Mouse (Mus musculus) embryonic facial prominence, embryonic 10.5 days (tissue): ENCODE measurements around the gene Cdkl3. TPM values are rescaled to one million over a fixed set of nuclear protein-coding genes. Genes with fewer than 3 reads are reported as not detected.
"Not testable (repeated sequence)": the region's sequence is repeated elsewhere in the genome, so short reads cannot be mapped to it uniquely, and the experiment has no call there.

Experiments
- DNase-seq: peaks from one replicate; pipeline ENCODE4 v3.0.0-alpha.2; 2017; ENCODE audit warnings: low spot score
- H3K27ac ChIP-seq: fragments of 300-500 bp; sonication (generic); replicated peaks from 2 replicates; pipeline ENCODE4 v1.5.1; 2016; ENCODE audit warnings: mild to moderate bottlenecking
- H3K27me3 ChIP-seq: fragments of 300-500 bp; sonication (generic); replicated peaks from 2 replicates; pipeline ENCODE4 v1.6.1; 2016; ENCODE audit warnings: low read depth, mild to moderate bottlenecking; ENCODE audit not compliant: poor library complexity, severe bottlenecking
- H3K36me3 ChIP-seq: fragments of 300-500 bp; sonication (generic); replicated peaks from 2 replicates; pipeline ENCODE4 v1.6.1; 2016; ENCODE audit warnings: mild to moderate bottlenecking, moderate library complexity
- H3K4me1 ChIP-seq: fragments of 300-500 bp; sonication (generic); 2 replicates; pipeline ENCODE4 v1.6.1; 2016
- H3K4me3 ChIP-seq: fragments of 300-500 bp; sonication (generic); 2 replicates; pipeline ENCODE4 v1.5.1; 2016; ENCODE audit warnings: mild to moderate bottlenecking, moderate library complexity
- H3K9me3 ChIP-seq: fragments of 300-500 bp; sonication (generic); 2 replicates; pipeline ENCODE4 v1.6.1; 2016; ENCODE audit warnings: mild to moderate bottlenecking
- WGBS: fragments of 180-500 bp; shearing (Covaris S2); methylation state at CpG from one replicate; pipeline ENCODE4 v1.1.7; 2016; 5-methylcytosine and 5-hydroxymethylcytosine counted together
- polyA plus RNA-seq: library from polyadenylated mRNA; unstranded; fragments of >200 nt; fragmentation: Nextera tagmentation; extraction: Ambion mirVana; gene quantifications from 2 replicates; pipeline ENCODE4 v1.2.1, GENCODE M21; 2016

Gene Cdkl3
- polyA plus RNA-seq, 1 experiment from 2014 or later, result 10.6 TPM

GRCm38 (mm10) chr11:52115479-52115878 lies 111.5 kb downstream of the Cdkl3 start:
- H3K9me3 ChIP-seq, result 0 out of 2 replicates have a peak, but pooled peaks cover 3% of the 10 kb centered on the region
- H3K27ac ChIP-seq, result no peak overlapping the region
- H3K4me3 ChIP-seq, result no peak overlapping the region
- DNase-seq, result no peak
- WGBS, result 95% methylated on average over 3 of the region's 3 CpGs
- peaks cover 86% of the 10 kb centered on the region for H3K36me3 ChIP-seq
- H3K4me1 ChIP-seq, result no peaks in the 10 kb centered on the region
- no peaks in the 10 kb centered on the region for H3K27me3 ChIP-seq

DNA sequence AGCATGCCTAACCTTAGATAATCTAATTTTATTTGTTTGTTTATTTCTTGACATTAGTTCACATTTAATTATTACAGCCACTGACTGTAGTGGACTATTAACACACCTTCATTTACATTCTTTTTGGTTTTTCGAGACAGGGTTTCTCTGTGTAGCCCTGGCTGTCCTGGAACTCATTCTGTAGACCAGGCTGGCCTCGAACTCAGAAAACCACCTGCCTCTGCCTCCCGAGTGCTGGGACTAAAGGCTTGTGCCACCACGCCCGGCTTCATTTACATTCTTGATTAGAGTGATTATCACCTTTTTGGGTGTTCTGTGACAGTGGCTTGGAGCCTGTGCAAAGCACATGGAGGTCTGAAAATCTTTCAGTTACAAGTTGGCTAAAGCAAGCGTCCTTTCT lies 112.1 kb downstream of the Cdkl3 start:
- H3K27ac ChIP-seq, H3K9me3 ChIP-seq, H3K4me3 ChIP-seq, H3K27me3 ChIP-seq, DNase-seq, H3K4me1 ChIP-seq: not testable (repeated sequence)
- WGBS, result 91% methylated on average over 6 of the region's 6 CpGs
- peaks cover 92% of the 10 kb centered on the region for H3K36me3 ChIP-seq

DNA sequence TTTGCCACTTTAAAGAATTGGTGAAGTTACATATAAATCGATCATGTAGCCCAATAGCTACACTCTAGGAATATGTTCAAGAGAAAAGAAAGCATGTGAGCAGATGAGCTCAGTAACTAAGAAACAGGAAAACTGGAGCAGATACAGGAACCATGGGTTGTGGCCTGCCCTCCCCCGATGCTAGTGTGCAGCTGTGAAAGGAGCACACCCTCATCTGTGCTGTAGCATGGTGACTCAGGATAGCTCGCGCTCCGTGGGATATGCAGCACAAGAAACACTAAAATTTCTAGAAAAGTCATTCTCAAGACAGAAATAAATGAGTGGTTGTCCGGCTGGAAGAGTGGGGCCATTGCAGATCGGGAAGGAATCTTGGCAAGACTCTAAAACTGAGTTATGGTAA lies 113.1 kb downstream of the Cdkl3 start:
- Histone ChIP-seq H3K36me3 (peaks cover 100% of the 10 kb centered on the region), H3K9me3 (0 out of 2 replicates have a peak, but pooled peaks cover 3% of the 10 kb centered on the region), H3K27me3 (no peaks in the 10 kb centered on the region), H3K4me1 (no peaks in the 10 kb centered on the region), H3K4me3 (no peak overlapping the region), H3K27ac (no peak overlapping the region)
- DNase-seq, result no peak
- WGBS, result 98% methylated on average over 7 of the region's 7 CpGs

DNA sequence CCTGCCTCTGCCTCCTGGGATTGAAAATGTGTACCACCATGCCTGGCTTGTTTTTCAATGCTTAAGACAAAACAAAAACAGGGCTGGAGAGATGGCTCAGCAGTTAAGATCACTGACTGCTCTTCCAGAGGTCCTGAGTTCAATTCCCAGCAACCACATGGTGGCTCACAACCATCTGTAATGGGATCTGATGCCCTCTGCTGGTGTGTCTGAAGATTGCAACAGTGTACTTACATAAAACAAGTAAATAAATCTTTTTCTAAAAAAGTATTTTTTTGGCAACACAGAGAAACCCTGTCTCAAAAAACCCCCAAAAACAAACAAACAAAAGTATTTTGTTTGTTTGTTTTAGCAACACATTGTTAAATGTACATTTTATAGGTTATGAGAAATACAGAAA lies 116.4 kb downstream of the Cdkl3 start:
- H3K27ac ChIP-seq, H3K4me1 ChIP-seq, DNase-seq, H3K9me3 ChIP-seq, H3K4me3 ChIP-seq, H3K27me3 ChIP-seq: not testable (repeated sequence)
- peaks cover 100% of the 10 kb centered on the region for H3K36me3 ChIP-seq

- H3K9me3 ChIP-seq, result 0 out of 2 replicates have a peak, but pooled peaks cover 3% of the 10 kb centered on the region
- no peak overlapping the region for H3K4me3 ChIP-seq
- H3K4me1 ChIP-seq, result no peaks in the 10 kb centered on the region
- H3K27ac ChIP-seq, result no peak overlapping the region
- no peak for DNase-seq
- 95% methylated on average over 6 of the region's 6 CpGs for WGBS
- no peaks in the 10 kb centered on the region for H3K27me3 ChIP-seq
- peaks cover 97% of the 10 kb centered on the region for H3K36me3 ChIP-seq
Observed at GRCm38 (mm10) chr11:52122045-52122444, 118.0 kb downstream of the Cdkl3 start.

GRCm38 (mm10) chr11:52124468-52124867 lies 120.4 kb downstream of the Cdkl3 start:
- H3K4me1 ChIP-seq, result no peaks in the 10 kb centered on the region
- peaks cover 87% of the 10 kb centered on the region for H3K36me3 ChIP-seq
- no peak overlapping the region for H3K27ac ChIP-seq
- no peak overlapping the region for H3K4me3 ChIP-seq
- H3K27me3 ChIP-seq, result no peaks in the 10 kb centered on the region
- 89% methylated on average over 4 of the region's 4 CpGs for WGBS
- DNase-seq, result no peak
- H3K9me3 ChIP-seq, result 0 out of 2 replicates have a peak, but pooled peaks cover 3% of the 10 kb centered on the region

DNA sequence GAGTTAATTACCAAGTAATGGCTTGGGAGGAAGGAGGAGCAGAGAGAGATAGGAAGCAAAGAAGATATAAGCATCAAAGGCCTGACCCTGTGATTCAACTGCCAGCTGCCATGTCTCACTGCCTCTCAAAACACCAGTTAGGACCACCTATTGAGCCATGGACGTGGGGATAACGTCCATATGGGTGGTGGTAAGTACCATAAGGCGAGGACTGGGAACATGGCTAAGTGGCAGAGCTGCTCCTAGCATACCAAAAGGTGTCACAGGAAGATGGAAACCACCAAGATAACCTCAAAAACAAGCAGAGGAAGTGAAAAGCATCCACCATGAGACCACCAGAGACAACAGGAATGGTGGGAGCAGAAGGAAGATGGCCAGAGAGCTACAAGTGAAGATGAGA lies 123.1 kb downstream of the Cdkl3 start:
- Histone ChIP-seq H3K36me3 (peaks cover 60% of the 10 kb centered on the region), H3K9me3 (no peaks in the 10 kb centered on the region), H3K27ac (no peak overlapping the region), H3K4me1 (no peaks in the 10 kb centered on the region), H3K4me3 (no peak overlapping the region), H3K27me3 (no peaks in the 10 kb centered on the region)
- WGBS, result 79% methylated on average over 3 of the region's 3 CpGs
- DNase-seq, result no peak

- Histone ChIP-seq H3K27ac (no peak overlapping the region), H3K4me1 (no peaks in the 10 kb centered on the region), H3K9me3 (no peaks in the 10 kb centered on the region), H3K36me3 (peaks cover 54% of the 10 kb centered on the region), H3K4me3 (no peak overlapping the region), H3K27me3 (no peaks in the 10 kb centered on the region)
- no peak for DNase-seq
- 73% methylated on average over 5 of the region's 5 CpGs for WGBS
Observed at GRCm38 (mm10) chr11:52127760-52128159, 123.7 kb downstream of the Cdkl3 start.

DNA sequence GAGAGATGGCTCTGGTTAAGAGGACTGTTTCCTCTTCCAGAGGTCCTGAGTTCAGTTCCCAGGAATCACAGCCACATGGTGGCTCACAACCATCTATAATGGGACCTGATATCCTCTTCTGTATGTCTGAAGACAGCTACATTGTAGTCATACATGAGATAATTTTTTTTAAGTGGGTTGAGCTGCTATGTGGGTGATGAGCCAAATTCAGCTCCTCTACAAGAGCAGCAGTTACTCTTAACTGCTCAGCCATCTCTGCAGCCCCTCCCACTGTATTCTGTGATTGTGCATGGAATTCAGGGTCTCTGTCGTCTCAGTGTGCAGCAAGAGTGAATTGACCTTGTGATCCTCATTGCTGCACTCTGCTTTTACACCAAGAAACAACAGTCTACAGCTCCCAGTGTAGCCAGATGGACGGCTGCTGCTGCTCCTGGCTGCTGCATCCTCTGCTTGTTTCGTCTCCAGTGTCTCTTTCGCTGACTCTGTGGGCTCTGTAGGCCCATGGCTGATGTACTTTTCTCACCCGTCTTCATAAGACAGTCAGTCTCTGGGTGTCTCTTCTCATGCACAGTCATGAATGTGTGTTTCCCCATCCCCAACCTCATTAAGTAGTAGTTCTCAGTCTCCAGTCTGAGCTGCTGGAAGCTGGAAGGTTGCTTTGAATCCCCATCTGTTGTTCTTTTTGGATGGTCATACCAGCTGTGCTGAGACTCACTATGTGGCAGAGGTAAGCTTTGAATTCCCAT lies 124.5 kb downstream of the Cdkl3 start:
- 78% methylated on average over 5 of the region's 5 CpGs for WGBS
- Histone ChIP-seq H3K4me3 (no peak overlapping the region), H3K27me3 (no peaks in the 10 kb centered on the region), H3K4me1 (no peaks in the 10 kb centered on the region), H3K9me3 (no peaks in the 10 kb centered on the region), H3K27ac (no peak overlapping the region), H3K36me3 (peaks cover 46% of the 10 kb centered on the region)
- DNase-seq, result no peak

DNA sequence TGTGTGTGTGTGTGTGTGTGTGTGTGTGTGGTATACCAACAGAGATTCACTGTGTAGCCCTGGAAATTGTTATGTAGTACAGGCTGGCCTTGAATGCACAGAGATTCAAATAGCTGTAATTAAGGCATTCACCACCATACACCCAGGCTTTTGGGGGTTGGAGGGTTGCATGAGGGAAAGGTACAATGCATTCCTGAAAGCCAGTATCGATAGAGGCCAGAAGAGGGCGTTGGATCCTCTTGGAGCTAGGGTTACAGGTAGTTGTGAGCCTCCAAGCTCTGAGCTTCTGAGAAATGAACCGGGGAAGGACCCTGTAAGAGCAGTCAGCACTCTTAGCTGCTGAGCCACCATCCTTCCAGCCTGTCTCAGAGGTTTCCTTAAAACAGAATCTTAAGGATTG lies 125.2 kb downstream of the Cdkl3 start:
- no peaks in the 10 kb centered on the region for H3K4me1 ChIP-seq
- H3K9me3 ChIP-seq, result no peaks in the 10 kb centered on the region
- 34% methylated on average over 3 of the region's 3 CpGs for WGBS
- H3K36me3 ChIP-seq, result peaks cover 39% of the 10 kb centered on the region
- no peak overlapping the region for H3K4me3 ChIP-seq
- no peaks in the 10 kb centered on the region for H3K27me3 ChIP-seq
- H3K27ac ChIP-seq, result no peak overlapping the region
- no peak for DNase-seq

DNA sequence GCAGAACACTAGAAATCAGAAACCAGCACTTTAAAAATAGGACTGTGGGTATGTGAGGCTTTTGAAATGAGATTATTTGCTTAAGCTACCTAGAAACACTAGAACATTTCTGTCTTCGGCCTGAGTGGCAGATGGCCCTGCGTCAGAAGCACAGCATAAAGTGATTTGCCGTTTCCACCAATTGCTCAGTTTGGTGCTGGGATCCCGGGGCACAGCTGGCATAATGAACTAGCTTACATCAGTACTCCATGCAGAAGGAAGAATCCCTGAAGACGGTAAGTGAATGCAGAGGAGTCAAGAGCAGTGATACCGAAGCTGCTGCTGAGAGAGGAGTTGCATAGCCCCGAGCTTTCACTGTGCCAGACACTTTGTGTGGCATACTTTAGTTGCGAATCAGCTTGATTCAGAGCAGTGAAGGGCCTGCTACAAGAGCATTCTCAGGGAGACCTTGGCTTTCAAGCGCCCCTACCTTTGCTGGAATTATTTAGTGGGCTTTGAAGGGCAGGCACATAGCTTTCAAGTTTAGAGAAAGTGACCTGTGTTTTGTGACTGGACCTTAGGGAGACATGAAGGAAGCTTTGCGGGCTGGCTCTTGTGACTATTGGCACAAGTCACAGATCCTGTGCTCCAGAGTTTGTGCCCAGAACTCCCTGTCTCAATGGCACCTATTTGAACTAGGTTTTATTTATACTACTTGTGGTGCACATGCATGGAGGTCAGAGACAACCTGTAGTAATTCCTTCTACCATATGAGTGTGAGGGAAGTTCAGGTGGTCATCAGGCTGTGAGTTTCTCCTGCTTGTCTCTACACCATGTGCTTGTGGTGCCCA lies 125.8 kb downstream of the Cdkl3 start:
- no peak overlapping the region for H3K27ac ChIP-seq
- no peak for DNase-seq
- no peak overlapping the region for H3K4me3 ChIP-seq
- H3K27me3 ChIP-seq, result no peaks in the 10 kb centered on the region
- H3K9me3 ChIP-seq, result no peaks in the 10 kb centered on the region
- no peaks in the 10 kb centered on the region for H3K4me1 ChIP-seq
- H3K36me3 ChIP-seq, result peaks cover 33% of the 10 kb centered on the region
- 83% methylated on average over 10 of the region's 10 CpGs for whole genome bisulfite sequencing

- Histone ChIP-seq H3K9me3 (peaks cover 7% of the 10 kb centered on the region; the same call in 1 of the 2 replicates), H3K4me3 (no peak overlapping the region), H3K4me1 (no peaks in the 10 kb centered on the region), H3K36me3 (peaks cover 26% of the 10 kb centered on the region), H3K27me3 (no peaks in the 10 kb centered on the region), H3K27ac (no peak overlapping the region)
- DNase-seq, result no peak
- 80% methylated on average over 7 of the region's 7 CpGs for WGBS
Observed at GRCm38 (mm10) chr11:52130451-52131068, 126.5 kb downstream of the Cdkl3 start.
